Mouse (Mus musculus): ENCODE results near the gene Rprd1b.

DNA sequence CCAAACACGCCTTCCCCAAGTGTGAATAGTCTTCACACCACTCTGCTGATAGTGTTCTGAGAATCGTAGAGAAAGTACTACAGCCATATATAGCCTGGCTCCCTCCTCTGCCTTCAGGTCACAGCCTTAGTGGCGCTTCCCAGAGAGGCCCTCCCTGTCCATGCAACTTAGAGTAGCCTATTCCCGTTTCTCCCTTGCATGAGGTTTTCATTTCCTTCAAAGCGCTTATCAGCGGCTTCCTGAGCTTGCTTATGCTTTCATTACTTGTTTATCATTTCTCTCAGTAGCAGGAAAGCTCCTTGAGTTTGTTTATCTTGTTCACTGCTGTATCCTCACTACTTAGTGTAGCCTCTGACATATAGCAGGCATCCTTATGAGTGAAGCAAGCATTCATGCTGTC is 23.7 kb upstream of the Rprd1b start:
- TF ChIP-seq EP300 (IDR thresholded peaks at IDR 0.05; ENCODE audit: low read depth) (no peak), CTCF (IDR thresholded peaks at IDR 0.05; ENCODE audit: low read depth) (no peak)
